Mouse (Mus musculus) bone marrow, adult 2 months (tissue): ENCODE data around the gene Pdk2.

Experiments
- CTCF ChIP-seq: fragments of 200-500 bp; IDR thresholded peaks from 2 replicates; pipeline ENCODE4 v1.5.1; 2011; ENCODE audit warnings: low read length, control low read depth; ENCODE audit not compliant: control insufficient read depth, insufficient read depth
- POLR2A ChIP-seq: fragments of 200-500 bp; IDR thresholded peaks from 2 replicates; pipeline ENCODE4 v1.6.1; 2011; ENCODE audit warnings: low read depth, mild to moderate bottlenecking, control low read depth, low read length, borderline replicate concordance; ENCODE audit not compliant: control insufficient read depth

DNA sequence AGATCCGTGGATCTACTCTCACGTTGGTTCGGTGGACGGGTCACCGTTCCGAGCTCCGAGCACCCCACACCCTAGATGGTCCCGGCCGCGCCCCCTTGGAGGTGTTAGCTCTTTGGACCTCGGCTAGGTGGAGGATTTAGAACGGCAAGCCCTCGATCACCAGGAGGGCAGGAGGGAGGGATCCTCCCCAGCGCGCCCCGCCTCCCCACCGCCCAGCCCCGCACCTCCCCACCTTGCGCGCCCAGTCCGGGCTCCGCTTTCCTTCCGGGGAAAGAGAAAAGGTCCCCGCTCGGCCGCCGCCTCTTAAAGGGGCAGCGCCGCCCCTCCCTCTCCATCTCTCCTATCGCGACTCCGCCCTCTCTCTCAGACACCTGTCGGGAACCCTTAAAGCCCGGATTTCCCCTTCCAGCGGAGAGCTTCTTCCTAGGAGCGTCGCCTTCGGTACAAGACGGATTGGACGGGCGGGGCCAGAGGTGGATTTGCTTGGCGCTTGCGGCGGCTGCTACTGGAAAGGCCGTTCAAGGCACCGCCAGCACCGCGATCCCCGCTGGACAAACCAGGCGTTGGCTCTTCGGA lies 35.5 kb upstream of the Pdk2 start, which contains the start of gene Itga3:
- TF ChIP-seq POLR2A (no peak; the same call in 1 of the 2 replicates), CTCF (no peak)
